Mouse (Mus musculus): ENCODE measurements around the gene 4933428G20Rik.
A peak's percentile ranks its signal among the peaks of the same experiment; 100 is the strongest.

Gene 4933428G20Rik

DNA sequence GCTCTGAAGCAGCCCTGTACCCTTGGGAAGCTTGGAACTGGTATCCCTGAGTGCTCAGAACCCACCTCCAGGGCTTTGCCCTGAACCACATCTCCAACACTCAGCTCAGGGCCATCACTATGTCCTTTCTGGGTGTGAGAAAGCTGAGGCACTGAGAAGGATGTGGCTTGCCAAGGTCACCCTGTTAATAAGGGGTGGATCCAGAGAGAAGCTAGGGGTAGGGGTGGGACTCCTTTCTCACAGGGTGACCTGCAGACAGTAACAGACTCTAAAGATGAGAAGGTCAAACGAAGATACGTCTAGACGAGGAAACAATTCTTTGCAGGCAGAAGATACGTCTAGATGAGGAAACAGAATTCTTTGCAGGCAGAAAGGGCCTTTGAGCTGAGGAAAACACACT is 2.7 kb upstream of the 4933428G20Rik start:
- DNase-seq: no peak

DNA sequence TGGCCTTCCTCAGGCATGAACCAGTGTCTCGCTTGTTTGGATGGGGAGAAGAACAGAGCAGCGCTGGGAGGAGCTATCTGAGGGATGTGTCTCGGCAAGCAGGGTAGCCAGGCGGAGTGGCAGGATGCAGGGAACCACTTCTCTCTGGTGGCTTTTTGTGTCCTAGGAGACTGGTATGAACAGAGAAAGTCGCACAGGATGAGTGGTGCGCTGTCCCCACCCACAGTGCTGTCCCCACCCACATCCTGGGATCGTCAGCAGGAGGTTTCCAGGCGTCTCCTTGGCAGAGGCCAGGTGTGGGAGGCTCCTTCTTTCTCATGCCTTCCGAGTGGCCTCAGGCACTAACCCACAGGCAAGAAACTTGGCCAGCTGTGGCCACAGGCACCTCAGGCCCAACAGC is 2.2 kb upstream of the 4933428G20Rik start:
- DNase-seq: peak; percentile 28

DNA sequence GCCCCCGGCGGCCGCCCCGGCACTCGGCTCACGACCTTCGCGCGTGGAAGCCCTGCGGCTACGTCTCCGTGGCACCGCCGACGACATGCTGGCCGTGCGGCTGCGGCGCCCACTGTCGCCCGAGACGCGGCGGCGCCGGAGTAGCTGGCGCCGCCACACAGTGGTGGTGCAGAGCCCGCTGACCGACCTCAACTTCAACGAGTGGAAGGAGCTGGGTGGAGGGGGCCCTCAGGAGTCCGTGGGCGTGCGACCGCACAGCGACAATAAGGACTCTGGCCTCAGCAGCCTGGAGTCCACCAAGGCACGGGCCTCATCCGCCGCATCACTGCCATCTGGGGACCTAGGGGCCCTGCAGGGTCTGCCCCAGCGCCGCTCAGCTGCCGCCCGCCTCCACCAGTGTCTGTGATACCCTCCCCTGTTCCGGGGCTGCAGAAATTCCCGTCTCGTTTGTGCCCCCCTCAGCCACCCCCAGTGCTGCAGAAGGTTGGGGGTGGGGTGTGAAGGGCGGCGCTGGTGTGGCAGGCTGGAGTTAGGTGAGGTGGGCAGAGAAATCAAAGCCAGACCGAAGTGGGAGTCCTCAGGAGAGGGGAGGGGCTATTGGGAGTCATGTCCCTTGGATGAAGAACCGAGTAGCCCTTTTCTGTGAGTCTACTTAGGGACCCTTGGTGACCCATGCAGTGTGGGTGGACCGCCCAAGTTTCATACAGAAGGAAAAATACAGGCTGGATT is 744 bp upstream of the 4933428G20Rik start:
- no peak for DNase-seq

DNA sequence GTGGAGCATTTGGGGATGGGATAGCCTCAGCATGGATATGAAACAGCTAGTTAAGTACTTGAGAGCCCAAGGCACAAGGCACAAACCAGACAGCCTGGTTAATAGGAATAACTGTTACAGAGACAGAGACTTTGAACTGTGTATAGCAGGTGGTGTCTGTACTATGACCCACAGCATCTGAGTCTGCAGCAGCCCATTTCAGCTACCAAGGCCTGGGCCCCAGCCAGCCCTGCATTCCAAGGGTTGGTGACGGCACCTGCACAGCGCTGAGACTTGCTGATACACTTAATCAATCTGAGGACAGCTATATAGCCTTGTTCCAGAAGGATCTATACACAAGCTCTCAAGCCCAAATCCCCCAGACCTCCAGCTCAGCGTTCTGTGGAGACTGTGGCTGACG is 2.6 kb downstream of the 4933428G20Rik start:
- DNase-seq: no peak

DNA sequence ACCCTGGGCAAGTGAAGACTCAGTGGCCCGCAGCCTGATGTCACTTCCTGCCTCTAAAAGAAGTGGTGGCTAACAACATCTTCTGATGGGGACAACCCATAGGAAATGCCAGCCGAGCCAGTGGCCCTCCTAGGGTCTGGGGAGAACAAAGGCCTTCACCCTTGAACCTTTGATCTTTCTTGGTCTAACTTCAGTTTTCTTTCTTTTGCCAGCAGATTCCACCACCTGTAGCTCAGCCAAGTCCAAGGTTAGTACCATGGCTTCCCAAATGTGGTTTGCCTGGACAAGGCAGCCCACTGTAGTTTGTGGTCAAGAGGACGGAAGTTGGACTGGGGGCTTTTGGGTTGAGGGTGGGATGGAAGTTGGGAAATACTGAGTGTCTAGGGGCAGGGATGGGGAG is 7.3 kb downstream of the 4933428G20Rik start:
- DNase-seq: no peak

DNA sequence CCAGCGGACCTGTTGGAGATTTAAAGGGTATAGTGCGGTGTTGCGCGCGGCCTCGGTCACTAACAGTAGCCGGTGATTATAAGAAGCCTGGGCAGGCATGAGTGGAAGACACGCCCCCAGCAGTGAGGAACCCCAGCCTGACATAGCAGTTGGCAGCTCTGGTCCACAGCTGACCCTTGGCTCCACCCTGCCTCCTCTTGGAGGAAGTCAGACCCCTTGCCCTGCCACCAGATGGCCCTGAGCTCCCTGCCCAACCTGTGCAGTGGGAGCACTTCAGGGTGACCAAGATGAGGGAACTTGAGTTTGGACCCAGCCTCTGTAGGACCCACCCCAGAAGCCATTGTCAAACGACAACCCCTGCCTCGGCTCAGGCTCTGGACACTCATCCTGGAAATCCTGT is 8.5 kb downstream of the 4933428G20Rik start:
- no peak for DNase-seq

DNA sequence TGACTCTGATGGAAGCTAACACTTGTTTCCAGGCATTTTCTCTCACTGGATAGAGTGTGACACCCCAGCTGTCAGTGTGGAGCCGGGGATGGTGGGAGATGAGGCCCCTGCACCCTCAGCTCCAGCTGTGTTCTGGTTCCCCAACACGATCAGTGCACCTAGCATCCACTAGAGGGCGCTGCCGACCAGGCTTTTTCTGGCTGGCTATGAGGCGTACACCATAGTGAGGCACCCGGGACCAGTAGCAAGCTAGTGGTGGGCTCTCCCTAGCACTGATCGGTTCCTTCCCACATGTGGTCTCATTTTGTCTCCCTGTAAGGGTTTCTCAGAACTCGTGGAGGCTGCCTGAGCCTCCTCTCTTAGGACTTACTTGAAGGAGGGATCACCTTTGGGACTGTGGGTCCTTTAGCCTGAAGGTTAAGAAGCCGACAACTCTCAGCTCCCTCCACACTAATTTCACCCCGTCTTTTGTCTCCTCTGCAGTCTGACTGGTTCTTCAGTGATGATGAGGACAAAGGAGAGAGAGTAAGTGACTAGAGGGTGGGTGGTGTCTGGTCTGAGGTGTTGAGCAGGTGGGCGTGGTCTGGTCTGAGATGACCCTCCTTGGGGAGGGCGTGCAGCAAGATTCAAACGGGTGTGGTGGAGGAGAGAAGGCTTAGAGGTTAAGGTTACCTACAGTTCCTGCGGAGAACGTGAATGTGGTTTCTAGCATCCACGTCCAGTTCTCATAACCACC is 10.4 kb downstream of the 4933428G20Rik start:
- DNase-seq: peak; percentile 80

DNA sequence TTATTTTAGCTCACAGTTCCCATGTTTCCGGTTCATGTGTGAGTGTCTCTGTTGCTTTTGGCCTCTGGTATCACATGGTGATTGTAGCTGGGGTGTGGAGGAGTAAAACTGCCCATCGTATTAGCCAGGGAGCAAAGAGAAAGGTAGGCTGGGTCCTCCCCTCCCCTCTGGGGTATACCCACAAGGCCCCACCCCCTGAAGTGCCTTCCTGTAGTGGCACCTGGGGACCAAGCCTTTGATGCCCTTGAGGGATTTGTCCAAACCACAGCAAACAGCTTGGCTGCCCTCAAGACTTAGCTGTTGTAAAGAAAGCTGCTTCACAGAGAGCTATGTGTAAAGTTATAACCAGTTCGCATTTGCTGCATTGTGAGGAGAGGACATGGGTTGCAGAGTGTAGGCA is 12.5 kb downstream of the 4933428G20Rik start:
- no peak for DNase-seq

DNA sequence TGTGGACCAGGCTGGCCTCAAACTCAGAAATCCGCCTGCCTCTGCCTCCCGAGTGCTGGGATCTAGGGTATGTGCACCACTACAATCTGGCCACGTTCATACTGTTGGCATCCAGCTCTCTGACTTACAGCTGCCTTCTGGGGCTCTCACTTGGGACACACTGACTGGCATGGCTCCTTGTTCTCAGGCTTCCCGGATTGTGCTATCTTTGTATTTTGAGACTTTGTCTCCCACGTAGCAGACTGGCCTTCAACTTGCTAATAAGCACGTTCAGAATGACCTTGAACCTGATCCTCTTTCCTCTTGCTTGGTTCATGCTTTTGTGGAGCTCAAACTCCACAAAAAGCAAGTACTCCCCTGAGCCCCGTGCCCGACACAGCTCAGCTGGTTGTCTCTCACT is 14.5 kb downstream of the 4933428G20Rik start:
- DNase-seq: no peak

DNA sequence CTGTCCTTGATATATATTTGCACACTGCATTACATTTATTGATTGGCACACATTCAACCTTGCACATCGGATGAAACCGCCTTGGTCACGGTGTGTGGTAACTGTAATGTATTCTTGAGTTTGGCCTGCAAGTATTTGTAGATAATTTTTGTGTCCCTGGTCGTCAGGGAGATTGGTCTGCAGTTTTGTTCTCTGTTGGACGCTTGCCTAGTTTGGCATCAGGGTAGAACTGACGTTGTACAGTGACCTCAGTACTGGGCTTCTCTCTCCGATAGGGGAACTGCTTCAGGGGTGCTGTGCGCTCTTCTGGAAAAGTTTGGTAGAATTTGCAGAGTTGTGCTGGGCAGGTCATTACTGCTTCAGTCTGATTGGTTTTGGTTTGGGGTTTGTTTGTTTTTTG is 20.3 kb downstream of the 4933428G20Rik start:
- no peak for DNase-seq

DNA sequence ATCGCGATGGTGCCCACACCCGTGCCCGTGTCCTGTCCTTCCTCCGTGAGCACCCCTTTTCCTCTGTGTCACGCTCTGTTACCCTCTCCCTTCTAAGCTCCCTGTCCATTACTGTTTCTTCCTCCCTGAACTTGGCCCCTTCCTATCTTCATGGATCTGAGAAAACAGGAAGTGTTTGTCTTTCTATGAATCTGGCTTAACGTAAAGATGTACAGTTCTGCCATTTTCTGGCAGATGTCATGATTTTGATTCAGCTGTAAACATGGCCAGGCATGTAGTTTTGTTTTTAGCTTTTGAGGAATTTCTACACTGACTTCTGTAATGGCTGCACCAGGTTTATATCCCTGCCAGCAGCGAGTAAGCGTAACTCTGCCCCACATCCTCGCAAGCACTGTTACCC is 21.1 kb downstream of the 4933428G20Rik start:
- DNase-seq: no peak

DNA sequence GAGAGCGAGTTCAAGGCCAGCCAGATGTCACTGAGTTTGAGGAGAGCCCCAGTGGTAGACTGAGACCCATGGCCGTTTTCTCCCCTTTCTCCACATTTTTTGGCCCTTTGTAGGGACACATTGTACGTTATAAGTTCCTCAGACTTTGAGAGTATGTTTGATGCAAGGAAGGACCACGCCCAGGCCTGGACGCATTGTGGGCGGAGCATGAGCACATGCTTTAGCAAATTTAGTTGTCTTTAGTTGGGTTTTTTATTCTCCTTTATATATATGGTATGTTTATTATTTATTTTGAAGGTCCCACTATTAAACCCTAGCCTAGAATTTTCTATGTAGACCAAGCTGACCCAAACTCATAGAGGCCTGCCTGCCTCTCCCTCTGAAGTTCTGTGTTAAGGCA is 21.8 kb downstream of the 4933428G20Rik start:
- no peak for DNase-seq

DNA sequence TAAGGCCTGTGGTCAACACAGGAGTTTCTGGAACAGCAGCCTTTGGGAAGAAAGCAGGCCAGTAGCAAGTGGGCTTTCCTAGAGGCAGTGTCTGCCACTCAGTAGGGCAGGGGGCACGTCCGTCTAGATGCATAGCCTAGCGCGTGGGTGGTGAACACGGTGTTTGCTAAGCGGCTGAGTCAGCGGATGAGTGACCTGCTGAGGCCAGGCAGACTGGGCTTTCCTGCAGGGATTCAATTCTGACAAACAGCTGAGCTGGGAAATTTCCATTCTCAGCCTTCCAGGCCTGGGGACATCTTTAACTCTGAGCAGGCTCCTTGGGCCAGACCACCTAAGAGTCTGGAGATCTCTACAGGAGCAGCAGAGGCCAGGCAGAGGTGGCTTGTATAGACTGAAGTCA is 22.7 kb downstream of the 4933428G20Rik start:
- no peak for DNase-seq

DNA sequence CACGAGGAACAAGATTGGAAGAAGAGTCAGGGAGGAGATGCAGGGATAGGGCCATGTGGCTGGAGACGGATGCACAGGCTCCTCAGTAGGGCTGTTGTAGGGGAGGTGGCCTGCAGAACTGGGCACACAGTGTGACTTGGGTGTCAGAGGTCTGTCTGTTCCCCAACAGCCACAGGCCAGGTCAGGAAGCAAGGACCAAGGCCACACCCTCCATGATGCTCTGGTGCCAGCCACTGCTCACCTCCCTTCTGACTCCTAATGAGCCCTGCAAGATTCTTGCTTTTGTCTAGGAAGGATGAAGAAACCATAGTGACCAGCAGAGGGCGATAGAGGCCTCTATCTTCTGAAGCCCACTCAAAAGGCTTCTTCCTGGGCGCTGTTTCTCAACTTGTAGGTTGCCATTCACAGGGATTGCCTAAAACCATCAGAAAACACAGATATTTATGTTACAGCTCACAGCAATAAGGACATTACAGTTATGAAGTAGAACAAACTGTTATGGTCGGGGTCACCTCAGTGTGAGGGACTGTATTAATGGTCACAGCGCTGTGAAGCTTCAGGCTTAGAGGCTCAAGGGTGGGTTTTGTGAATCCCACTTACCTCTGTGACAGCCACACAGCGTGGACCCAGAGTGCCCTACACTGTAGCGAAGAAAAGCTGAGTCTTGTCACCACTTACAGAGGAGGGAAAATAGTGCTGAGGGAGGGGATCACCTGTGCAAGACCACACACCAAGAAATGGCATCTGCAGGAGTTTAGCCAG is 23.6 kb downstream of the 4933428G20Rik start:
- DNase-seq: peak; percentile 80

DNA sequence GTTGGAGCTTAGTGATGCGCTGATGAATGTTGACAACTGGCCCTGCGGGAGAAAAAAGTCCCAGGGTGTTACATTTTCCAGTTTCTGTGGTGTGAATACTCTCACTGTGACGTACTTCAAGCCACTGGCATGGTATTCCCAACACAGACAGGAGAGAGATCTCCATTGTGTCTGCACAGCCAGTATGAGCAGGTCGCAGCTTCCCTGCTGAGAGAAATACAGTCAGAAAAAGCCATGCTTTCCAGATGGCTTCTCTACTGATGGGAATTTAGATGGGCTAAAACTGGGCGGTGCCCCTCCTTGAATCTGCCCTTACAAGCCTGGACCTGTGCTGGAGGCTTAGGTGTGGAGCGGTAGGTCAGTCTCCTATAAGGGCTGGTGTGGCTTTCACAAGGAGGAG is 28.9 kb downstream of the 4933428G20Rik start:
- no peak for DNase-seq

DNA sequence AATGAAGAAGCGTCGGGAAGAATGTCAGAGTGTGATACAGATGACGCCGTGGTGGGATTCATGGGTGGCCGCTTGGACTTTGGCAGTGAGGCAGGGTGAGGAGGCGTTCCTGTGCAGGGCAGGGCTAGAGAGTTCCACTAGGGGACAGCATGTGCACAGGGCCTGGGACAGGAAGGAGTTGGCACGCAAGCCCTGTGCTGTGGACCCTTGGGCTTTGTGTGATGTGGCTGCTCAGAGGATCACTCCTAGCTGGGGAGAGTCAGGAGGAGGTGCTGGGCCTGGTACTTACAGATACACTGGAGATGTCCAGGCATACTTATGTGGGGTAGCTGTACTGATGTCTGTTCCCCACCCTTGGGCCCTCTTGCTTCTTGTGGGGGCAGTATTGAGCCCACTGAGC is 30.3 kb downstream of the 4933428G20Rik start:
- DNase-seq: no peak

DNA sequence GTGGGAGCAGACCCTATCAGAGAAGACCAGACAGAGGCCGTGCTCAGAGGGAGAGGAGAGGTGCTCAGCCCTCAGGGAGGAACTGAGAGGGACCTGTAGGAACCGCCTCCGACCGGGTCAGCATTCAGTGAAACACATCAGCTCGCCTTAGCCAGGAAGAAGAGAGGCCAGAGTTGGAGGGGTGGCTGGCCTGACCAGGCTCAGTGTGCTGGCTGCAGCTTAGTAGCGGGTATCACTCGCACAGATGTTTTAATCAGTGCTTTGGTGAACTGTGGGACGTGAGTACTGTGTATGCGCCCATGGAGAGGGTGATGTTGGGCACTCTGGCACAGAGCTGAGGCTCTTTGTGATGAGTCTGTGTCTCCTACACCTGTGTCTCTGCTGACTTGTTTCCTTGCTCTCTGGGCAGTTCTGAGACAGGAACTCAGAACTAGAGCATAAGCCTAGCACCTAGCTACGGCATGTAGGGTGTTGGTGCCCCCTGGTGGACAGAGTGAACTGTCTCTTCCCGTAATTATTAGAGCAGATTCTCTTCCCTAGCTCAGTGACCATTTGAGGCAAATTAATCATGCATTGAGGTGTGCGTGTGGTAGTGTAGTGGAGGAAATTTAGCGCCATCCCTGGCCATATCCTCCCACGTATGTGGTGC is 31.4 kb downstream of the 4933428G20Rik start:
- DNase-seq: peak; percentile 92

DNA sequence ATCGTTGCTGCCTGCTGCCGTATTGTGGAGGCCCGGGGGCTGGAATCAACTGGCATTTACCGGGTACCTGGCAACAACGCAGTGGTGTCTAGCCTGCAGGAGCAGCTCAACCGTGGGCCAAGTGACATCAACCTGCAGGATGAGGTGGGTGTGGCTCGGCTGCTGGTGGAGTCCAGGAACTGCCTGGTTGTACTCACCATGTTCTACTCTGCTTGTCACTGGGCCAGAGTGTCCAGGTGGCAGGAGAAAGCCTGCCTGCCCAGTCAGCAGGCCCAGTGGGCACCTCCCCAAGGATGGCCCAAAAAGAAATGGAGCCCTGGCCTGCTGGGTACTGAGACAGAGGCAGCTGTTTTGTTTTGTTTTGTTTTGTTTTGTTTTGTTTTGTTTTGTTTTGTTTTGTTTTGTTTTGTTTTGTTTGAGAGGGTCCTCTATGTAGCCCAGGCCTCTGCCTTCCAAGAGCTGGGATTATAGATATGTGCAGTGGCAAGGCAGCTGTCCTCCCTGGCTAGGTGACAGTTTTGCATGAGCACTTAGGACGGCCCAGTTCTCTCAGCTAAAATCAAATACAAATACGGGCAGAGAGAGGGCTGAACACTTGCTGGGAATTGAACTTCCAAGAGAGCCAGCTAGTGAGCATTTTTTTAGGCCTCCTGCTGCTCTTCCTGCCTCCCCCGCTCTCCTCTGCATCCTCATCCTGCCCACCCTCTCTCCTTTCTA is 33.5 kb downstream of the 4933428G20Rik start:
- DNase-seq: no peak

DNA sequence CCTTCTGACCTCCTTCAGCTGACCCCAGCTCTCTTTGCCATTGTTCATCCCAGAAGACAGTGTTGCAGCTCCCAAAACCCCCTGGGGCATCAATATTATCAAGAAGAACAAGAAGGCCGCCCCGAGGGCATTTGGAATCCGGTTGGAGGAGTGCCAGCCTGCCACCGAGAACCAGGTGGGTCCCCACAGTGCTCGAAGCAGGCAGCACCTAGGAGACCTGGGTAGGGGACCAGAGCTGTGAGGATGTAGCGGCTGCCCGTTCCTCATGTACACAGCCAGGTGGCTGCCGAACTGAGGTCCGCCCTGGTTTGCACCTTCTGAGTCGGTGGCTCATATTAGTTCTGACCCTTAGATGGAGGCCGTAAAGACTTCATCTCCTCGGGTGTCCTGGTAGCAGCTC is 34.2 kb downstream of the 4933428G20Rik start:
- DNase-seq: no peak

DNA sequence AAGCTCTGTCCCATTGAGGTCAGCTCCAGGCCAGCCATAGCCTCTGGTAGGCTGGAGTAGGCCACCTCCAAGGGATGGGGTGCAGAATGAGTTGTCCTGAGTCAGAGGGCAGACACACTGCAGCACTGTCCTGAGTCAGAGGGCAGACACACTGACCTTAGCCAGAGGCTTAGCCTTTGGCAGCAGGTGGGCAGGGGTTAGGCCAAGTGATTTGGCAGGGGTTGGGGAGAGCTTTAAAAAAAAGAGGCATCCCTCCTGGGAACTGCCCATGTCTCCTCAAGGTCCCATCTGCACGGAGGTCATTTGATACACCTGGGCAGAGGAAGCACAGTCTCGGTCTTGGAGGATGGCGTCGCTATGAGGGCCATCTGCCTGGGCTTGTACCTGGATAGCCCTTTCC is 36.1 kb downstream of the 4933428G20Rik start:
- no peak for DNase-seq

DNA sequence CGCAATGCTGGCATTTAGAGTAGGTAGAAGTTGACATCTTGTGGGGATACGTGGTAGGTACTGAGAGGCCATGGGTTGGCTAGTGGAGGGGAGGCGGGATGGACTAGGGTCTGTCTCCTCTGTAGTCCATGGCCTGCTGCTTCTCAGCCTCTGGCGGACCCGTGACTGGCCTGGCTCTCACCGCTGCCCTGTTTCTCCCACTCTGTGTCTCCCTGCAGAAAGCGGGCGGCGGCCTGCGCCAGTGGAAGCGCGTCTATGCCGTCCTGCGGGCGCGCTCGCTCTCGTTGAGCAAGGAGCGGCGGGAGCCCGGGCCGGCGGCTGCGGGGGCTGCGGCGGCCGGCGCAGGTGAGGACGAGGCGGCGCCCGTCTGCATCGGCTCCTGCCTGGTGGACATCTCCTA is 37.0 kb downstream of the 4933428G20Rik start:
- DNase-seq: no peak

DNA sequence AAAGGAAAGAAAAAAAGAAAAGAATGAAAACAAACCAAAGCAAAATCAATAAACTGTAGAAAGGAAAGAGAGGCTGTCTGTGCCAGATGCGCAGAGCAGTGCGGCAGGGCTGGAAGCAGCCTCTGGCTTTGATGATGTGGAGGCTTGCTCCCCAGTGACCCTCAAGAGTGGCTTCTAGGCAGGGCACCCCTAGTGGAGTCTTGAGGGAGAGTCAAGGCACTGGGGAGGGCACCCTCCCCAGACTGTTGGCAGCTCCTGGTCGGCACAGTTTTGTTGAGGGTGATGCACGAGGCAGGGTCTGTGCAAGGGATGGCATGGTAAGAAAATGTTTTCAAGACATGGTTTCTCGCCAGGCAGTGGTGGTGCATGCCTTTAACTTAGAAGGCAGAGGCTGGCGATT is 37.6 kb downstream of the 4933428G20Rik start:
- no peak for DNase-seq

Data from lung, postnatal 36 days (tissue).